Mouse (Mus musculus): ENCODE results near the gene Lrg1. TPM values are rescaled to one million over a fixed set of nuclear protein-coding genes. Genes with fewer than 3 reads are reported as not detected.

The Lrg1 gene
- polyA plus RNA-seq, 1 experiment: 16.1 TPM

DNA sequence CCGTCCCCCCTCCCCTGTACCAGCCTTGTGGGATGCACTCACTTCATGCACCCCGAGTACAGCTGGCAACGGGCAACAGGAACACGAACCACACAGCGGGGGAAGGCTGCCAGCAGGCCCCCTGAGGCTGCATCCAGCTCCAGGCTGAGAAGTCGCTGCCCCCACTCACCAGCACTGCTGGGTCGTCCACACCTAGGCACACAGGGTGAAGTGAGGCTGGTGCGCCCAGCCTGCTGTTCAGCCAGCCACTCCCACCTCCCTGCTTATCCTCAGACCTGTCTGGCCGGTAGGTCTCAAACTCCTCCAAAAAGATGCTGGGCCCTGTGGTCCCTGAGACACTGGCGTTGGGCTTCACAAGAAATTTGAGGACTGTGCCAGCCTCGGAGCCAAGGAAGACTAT, 4.4 kb upstream of the Lrg1 start:
- no peak overlapping the region for H3K27ac ChIP-seq (ENCODE audit: insufficient read depth, low read depth, low read length)
- 84% methylated on average over 11 of the region's 11 CpGs for WGBS
- H3K36me3 ChIP-seq (ENCODE audit: control insufficient read depth, insufficient read depth, low read length): no peaks in the 10 kb centered on the region
- H3K4me3 ChIP-seq (ENCODE audit: insufficient read depth, low read depth, low read length): no peak overlapping the region
- H3K27me3 ChIP-seq (replicated peaks; ENCODE audit: control insufficient read depth, insufficient read depth, low read length): no peaks in the 10 kb centered on the region
- no peak for DNase-seq
- TF ChIP-seq POLR2A (IDR thresholded peaks at IDR 0.05; ENCODE audit: low read depth, low read length) (no peak), CTCF (conservative IDR thresholded peaks at IDR 0.05; ENCODE audit: insufficient read depth, insufficient read length, low read depth, low read length) (no peak)
- no peaks in the 10 kb centered on the region for H3K4me1 ChIP-seq (ENCODE audit: control insufficient read depth, insufficient read depth, low read length)

DNA sequence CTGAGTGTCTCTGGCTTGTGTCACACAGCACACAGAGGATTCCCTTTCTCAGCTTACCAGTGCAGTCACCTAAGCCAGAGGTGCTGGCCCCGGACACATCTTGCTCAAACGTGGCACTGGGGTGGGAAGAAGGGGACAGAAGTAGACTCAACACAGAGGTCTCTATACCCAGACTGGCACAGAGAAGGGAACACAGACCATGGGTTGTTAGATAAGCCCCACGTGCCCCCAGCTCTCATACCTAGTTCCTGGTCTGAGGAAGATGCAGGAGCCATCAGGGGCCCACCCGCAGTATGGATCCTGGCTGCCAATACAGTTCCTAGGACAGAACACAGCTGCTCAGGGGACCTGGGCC, 3.5 kb upstream of the Lrg1 start:
- no peak for TF ChIP-seq CTCF (conservative IDR thresholded peaks at IDR 0.05; ENCODE audit: insufficient read depth, insufficient read length, low read depth, low read length)
- TF ChIP-seq POLR2A (IDR thresholded peaks at IDR 0.05; ENCODE audit: low read depth, low read length): no peak
- Histone ChIP-seq H3K4me1 (ENCODE audit: control insufficient read depth, insufficient read depth, low read length) (no peaks in the 10 kb centered on the region), H3K27ac (ENCODE audit: insufficient read depth, low read depth, low read length) (no peak overlapping the region), H3K36me3 (ENCODE audit: control insufficient read depth, insufficient read depth, low read length) (no peaks in the 10 kb centered on the region), H3K27me3 (replicated peaks; ENCODE audit: control insufficient read depth, insufficient read depth, low read length) (no peaks in the 10 kb centered on the region), H3K4me3 (ENCODE audit: insufficient read depth, low read depth, low read length) (no peak overlapping the region)
- DNase-seq: no peak
- whole genome bisulfite sequencing: 90% methylated on average over 4 of the region's 4 CpGs

DNA sequence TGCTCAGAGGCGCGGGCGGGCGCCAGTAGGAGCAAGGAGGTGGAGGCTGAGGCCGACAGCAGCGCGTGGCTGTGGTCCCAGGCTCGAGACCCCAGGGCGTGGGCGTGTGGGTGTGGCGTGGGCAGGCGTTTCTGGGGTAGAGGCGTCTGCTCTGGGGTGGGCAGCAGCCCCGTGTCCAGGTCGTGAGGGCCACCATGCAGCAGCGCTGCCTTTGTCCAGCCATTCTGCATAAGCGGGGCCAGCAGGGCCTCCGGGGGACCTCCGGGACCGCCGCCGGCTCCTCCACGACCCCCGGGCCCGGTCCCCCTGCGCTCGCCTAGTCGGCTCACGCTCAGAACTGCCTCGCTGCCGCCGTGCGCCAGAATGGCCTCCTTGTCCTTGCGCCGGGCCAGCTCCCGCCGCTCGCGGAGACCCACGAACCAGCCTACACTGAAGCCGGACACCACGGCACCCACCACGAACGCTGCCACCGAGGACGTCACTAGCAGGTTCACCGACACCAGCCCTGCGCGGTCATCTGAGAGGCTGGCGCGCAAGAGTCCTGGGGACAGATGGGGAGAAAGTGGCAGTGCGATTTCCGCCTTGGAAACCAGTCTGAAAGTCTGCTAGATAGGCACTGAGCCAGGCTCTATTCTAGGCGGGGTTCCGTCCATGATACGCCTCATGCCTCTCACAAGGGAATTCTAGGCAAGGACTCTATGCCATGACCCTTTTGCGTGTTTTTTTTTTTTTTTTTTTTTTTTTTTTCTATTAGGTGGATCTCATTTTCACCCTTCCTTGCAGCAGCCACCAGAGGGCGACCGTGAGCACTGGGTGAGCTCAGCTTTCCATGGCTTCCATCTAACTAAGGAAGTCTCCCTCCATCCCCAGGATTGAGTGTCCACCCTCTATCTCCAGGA, 2.8 kb upstream of the Lrg1 start:
- H3K36me3 ChIP-seq (ENCODE audit: control insufficient read depth, insufficient read depth, low read length): no peaks in the 10 kb centered on the region
- peak; percentile 62 for DNase-seq
- WGBS: 17% methylated on average over 57 of the region's 59 CpGs
- H3K27ac ChIP-seq (ENCODE audit: insufficient read depth, low read depth, low read length): no peak overlapping the region
- TF ChIP-seq CTCF (conservative IDR thresholded peaks at IDR 0.05; ENCODE audit: insufficient read depth, insufficient read length, low read depth, low read length) (peak; percentile 77), POLR2A (IDR thresholded peaks at IDR 0.05; ENCODE audit: low read depth, low read length) (no peak)
- H3K4me1 ChIP-seq (ENCODE audit: control insufficient read depth, insufficient read depth, low read length): no peaks in the 10 kb centered on the region
- peak overlapping the region; percentile 59 for H3K4me3 ChIP-seq (ENCODE audit: insufficient read depth, low read depth, low read length)
- H3K27me3 ChIP-seq (replicated peaks; ENCODE audit: control insufficient read depth, insufficient read depth, low read length): no peaks in the 10 kb centered on the region

DNA sequence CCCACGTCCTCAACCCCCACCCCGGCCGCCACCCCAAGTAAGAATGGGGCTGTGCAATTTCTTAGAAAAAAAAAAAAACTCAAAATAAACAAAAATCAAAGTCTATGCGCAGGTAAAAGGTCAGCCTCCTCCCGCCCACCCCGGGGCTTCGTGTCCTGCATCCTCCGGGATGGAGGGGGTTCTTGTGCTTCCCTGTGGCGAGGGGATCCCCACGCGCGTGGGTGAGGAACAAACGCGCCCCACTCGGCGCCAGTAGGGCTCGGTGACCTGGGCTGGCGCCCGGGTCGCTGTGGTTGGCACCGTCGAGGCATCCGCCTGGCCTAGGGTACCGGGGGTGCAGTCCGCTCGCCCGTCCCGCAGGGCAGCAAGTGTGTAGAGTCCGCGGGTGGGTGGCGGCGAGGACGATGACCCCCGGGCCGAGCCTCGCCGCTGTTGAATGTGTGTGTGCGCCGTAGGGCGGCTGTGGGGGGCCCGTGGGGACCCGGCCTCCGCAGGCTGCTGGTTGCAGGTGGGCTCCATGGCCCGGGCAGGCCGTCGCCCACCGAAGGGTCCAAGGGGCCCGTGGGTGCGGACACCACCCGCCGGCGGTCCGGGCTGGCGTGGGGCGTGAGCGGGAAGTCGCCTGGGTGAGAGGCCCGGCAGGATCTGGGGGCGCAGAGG, 2.0 kb upstream of the Lrg1 start:
- 44% methylated on average over 59 of the region's 59 CpGs for WGBS
- no peaks in the 10 kb centered on the region for H3K4me1 ChIP-seq (ENCODE audit: control insufficient read depth, insufficient read depth, low read length)
- no peak for TF ChIP-seq CTCF (conservative IDR thresholded peaks at IDR 0.05; ENCODE audit: insufficient read depth, insufficient read length, low read depth, low read length)
- TF ChIP-seq POLR2A (IDR thresholded peaks at IDR 0.05; ENCODE audit: low read depth, low read length): no peak
- no peak overlapping the region for H3K27ac ChIP-seq (ENCODE audit: insufficient read depth, low read depth, low read length)
- peak overlapping the region; percentile 59; the same call in 1 of the 2 replicates for H3K4me3 ChIP-seq (ENCODE audit: insufficient read depth, low read depth, low read length)
- no peaks in the 10 kb centered on the region for H3K36me3 ChIP-seq (ENCODE audit: control insufficient read depth, insufficient read depth, low read length)
- DNase-seq: no peak
- no peaks in the 10 kb centered on the region for H3K27me3 ChIP-seq (replicated peaks; ENCODE audit: control insufficient read depth, insufficient read depth, low read length)

DNA sequence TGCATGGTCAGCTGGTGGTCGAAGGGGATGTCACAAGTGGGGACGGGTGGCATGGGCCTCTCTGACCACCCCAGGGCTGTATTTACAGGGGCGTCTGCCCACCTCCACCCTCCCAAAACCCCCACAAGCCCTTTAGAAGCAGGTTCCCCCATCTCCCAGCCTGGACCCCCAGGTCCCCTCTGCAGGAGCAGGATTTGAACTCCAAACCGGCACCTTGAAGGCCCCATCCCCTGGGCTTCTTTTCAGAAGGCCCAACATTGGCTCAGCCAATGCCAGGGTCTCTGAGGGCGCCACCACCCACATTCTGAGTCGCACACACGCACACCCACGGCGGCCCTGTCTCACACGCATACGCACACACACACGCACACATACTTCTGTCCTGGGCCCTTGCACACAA, 1.4 kb upstream of the Lrg1 start:
- Histone ChIP-seq H3K36me3 (ENCODE audit: control insufficient read depth, insufficient read depth, low read length) (no peaks in the 10 kb centered on the region), H3K27ac (ENCODE audit: insufficient read depth, low read depth, low read length) (no peak overlapping the region), H3K4me1 (ENCODE audit: control insufficient read depth, insufficient read depth, low read length) (no peaks in the 10 kb centered on the region), H3K27me3 (replicated peaks; ENCODE audit: control insufficient read depth, insufficient read depth, low read length) (no peaks in the 10 kb centered on the region), H3K4me3 (ENCODE audit: insufficient read depth, low read depth, low read length) (no peak overlapping the region)
- no peak for DNase-seq
- TF ChIP-seq POLR2A (IDR thresholded peaks at IDR 0.05; ENCODE audit: low read depth, low read length) (no peak), CTCF (conservative IDR thresholded peaks at IDR 0.05; ENCODE audit: insufficient read depth, insufficient read length, low read depth, low read length) (no peak)
- 94% methylated on average over 12 of the region's 12 CpGs for WGBS

DNA sequence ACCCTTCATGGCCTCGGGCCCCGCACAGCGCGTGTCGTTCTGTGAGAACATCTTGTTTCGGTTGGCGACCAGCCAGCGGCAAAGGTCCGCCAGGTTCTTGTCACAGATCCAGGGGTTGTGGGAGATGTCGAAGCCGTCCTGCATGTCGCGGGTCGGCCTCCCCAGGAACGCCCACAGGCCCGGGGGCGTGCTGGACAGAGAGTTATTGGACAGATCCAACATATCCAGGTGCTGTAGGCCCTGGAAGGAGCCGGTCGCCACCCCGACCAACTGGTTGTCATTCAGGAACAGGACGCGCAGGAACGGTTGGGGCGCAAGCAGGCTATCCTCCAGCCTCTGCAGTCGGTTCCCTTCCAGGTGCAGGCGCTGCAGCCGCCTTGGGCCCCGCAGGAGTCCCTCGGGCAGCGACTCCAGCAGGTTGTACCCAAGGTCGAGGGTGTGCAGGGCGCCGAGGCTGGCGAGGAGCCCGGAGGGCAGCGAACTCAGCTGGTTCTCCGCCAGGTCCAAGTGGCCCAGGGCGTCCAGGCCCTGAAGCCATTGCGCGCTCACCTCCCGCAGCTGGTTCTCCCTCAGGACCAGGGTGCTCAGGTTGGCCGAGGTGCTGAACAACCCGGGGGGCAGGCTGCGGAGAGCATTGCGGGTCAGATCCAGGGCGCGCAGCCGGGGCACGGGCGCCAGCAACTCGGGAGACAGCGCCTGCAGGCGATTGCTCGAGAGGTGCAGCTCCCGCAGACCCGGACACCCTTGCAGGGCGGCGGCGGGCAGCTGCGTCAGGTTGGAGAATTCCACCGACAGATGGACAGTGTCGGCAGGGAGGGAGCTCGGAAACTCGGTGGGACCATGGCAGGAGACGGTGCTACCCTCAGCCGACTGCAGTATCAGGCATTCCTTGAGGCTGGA, 1.6 kb downstream of the Lrg1 start:
- peak overlapping the region; percentile 49 for H3K27ac ChIP-seq (ENCODE audit: insufficient read depth, low read depth, low read length)

More for the DNA sequence above, 1.6 kb downstream of the Lrg1 start:
- peak; percentile 92 for DNase-seq
- 3% methylated on average over 66 of the region's 66 CpGs for WGBS
- no peaks in the 10 kb centered on the region for H3K4me1 ChIP-seq (ENCODE audit: control insufficient read depth, insufficient read depth, low read length)
- H3K27me3 ChIP-seq (replicated peaks; ENCODE audit: control insufficient read depth, insufficient read depth, low read length): no peaks in the 10 kb centered on the region
- peak overlapping the region; percentile 54 for H3K4me3 ChIP-seq (ENCODE audit: insufficient read depth, low read depth, low read length)
- no peak for TF ChIP-seq POLR2A (IDR thresholded peaks at IDR 0.05; ENCODE audit: low read depth, low read length)
- TF ChIP-seq CTCF (conservative IDR thresholded peaks at IDR 0.05; ENCODE audit: insufficient read depth, insufficient read length, low read depth, low read length): no peak
- no peaks in the 10 kb centered on the region for H3K36me3 ChIP-seq (ENCODE audit: control insufficient read depth, insufficient read depth, low read length)
